Mouse (Mus musculus): ENCODE data around the gene Ttc39d. TPM values are rescaled to one million over a fixed set of nuclear protein-coding genes. Genes with fewer than 3 reads are reported as not detected.

Ttc39d gene
- polyA plus RNA-seq (2017; shearing (Covaris generic)): not detected

DNA sequence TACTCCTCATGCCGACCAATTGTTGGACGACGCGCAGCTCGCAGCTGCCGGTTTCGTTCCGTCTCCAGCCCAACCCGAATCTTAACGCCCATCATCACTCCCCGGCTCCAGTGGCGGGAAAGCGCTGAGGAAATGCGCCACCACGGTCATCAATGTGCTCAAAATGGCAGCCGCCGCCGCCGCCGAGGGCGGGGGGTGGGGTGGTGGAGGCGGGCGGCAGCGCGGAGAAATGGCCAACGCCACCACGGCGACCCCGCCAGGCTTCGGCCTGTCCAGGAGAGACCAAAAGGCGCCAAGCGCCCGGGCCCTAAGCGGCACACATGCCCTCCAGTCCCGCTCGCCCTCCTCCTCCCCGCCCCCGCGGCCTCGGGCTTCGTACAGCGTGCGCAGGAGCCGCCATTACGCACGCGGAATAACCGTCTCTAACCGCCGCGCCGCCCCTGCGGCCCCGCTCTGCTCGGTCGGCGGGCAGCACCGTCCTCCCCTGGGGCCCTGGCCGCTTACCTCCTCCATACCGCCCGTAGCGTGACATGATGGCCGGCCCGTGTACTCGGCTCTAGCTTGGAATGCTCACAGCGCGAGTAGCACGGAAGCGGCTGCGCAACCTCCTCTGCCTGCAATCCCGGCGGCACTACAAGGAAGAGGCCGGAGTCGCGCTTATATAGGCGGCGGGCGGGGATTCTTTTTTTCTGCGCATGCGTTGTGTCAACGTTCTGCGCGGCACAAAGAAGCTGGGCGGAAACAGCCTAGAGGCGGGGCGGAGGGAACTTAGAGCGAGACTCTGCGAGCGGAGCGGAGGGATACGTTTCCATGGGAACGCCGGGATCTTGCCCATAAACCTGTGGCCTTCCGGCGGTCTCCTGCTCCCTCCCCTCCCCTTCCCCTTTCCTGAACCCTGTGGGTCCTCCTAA is at the start of gene Ttc39d, which contains the start of gene Srsf7:
Gene Ttc39d, plus strand, starts transcription at position 790 of the 911 bp plus-strand sequence.
Gene Srsf7, minus strand, starts transcription at position 637 of the 911 bp plus-strand sequence.

DNA sequence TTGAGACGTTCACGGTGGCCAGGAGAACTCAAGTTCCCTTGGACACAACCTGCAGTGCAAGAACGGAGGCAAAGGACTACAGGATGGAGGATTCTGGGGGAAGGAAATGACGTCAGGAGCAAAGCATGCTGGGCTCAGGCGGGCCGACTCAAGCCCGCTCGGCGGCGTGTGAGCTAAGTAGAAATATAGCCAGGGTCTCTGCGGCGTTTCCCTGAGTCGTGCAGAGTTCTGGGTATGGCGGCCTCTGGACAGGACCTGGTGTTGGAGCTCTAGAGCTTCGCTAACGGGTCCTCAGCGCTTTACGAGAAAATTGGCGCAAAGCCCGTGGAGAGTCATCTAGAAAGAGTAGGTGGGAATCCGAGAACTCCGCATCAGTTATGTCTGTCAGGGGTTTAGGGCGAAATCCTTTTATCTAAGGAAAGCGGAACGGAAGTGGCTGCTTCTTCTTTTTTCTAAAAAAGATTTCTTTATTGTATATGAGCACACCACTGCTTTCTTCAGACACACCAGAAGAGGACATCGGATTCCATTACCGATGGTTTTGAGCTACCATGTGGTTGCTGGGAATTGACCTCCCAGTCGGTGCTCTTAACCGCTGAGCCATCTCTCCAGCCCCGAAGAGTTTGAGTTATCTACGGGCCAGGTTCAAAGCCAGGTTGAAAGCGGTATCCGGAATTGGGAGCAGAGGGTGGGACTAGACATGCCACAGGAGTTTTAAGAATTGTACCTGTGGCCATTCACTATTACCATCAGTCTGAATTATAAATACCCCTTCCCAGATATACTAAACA is 17.3 kb downstream of the Ttc39d start, which contains the start of gene Gemin6:
Gene Gemin6, plus strand, starts transcription at position 116 of the 791 bp plus-strand sequence.

Other genes starting within 250 kb of the Ttc39d start
- gene Hnrnpll, start 145.1 kb upstream of the Ttc39d start, polyA plus RNA-seq (2017; shearing (Covaris generic)): 59.5 TPM
- 55.9 TPM for gene Galm, start 80.0 kb upstream of the Ttc39d start, polyA plus RNA-seq (2017; shearing (Covaris generic))
- 633 TPM for gene Srsf7, start 153 bp upstream of the Ttc39d start, polyA plus RNA-seq (2017; shearing (Covaris generic))
- 12.2 TPM for gene Gemin6, start 17.0 kb downstream of the Ttc39d start, polyA plus RNA-seq (2017; shearing (Covaris generic))
- gene Morn2, start 82.7 kb downstream of the Ttc39d start, polyA plus RNA-seq (2017; shearing (Covaris generic)): 5.8 TPM
- gene Dhx57, start 83.0 kb downstream of the Ttc39d start, polyA plus RNA-seq (2017; shearing (Covaris generic)): 39.2 TPM
- gene Arhgef33, start 99.9 kb downstream of the Ttc39d start, polyA plus RNA-seq (2017; shearing (Covaris generic)): not detected
- gene Gm10190, start 166.1 kb downstream of the Ttc39d start, polyA plus RNA-seq (2017; shearing (Covaris generic)): not detected